Mouse (Mus musculus): ENCODE results near the gene Gm12184. TPM values are rescaled to one million over a fixed set of nuclear protein-coding genes. Genes with fewer than 3 reads are reported as not detected.
"Not testable (repeated sequence)": the region's sequence is repeated elsewhere in the genome, so short reads cannot be mapped to it uniquely, and the experiment has no call there.

The Gm12184 gene
- polyA plus RNA-seq, 1 experiment from 2014 or later: 3.1 TPM

DNA sequence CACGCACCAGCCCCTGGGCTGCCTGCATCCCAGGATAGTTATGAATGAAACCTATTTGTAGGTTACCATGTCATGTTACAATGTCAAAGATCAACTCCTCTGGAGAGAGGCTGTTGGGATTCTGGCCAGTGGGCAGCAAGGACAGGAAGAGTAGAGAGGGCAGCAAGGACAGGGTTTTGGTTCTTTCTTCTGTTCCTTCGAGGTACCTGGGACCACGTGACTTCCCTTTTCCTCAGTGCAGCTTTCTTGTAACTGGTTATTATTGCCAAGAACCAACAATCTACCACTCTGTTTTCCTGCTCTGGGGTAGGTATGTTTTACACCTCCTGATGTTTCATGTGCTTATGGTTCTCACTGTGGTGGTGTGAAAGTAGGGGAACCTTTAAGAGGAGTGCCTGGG, 37.4 kb upstream of the Gm12184 start:
- H3K9me3 ChIP-seq: no peaks in the 10 kb centered on the region
- H3K4me1 ChIP-seq: peaks cover 2% of the 10 kb centered on the region; the same call in 1 of the 2 replicates
- no peak overlapping the region for H3K27ac ChIP-seq
- no peak overlapping the region for H3K4me3 ChIP-seq
- H3K4me2 ChIP-seq (replicated peaks): no peak overlapping the region
- ATAC-seq (ENCODE audit: low FRiP score, low read depth): no peak
- no peak overlapping the region for H3K9ac ChIP-seq
- WGBS: 84% methylated on average over 3 of the region's 3 CpGs
- no peaks in the 10 kb centered on the region for H3K36me3 ChIP-seq
- H3K27me3 ChIP-seq: peaks cover 18% of the 10 kb centered on the region

- H3K27ac ChIP-seq: no peak overlapping the region
- H3K4me2 ChIP-seq (replicated peaks): no peak overlapping the region
- no peaks in the 10 kb centered on the region for H3K36me3 ChIP-seq
- H3K9ac ChIP-seq: no peak overlapping the region
- no peak for ATAC-seq (ENCODE audit: low FRiP score, low read depth)
- peaks cover 12% of the 10 kb centered on the region for H3K4me1 ChIP-seq
- no peak overlapping the region for H3K4me3 ChIP-seq
- 78% methylated on average over 1 of the region's 1 CpGs for WGBS
- peaks cover 27% of the 10 kb centered on the region for H3K27me3 ChIP-seq
- H3K9me3 ChIP-seq: no peaks in the 10 kb centered on the region
Observed at GRCm38 (mm10) chr11:48862784-48863319, 36.4 kb upstream of the Gm12184 start.

GRCm38 (mm10) chr11:48859014-48859413, 32.6 kb upstream of the Gm12184 start:
- ATAC-seq (ENCODE audit: low FRiP score, low read depth): no peak
- peak overlapping the region; percentile 87 for H3K4me2 ChIP-seq (replicated peaks)
- H3K36me3 ChIP-seq: no peaks in the 10 kb centered on the region
- under 1% methylated on average over 6 of the region's 6 CpGs for WGBS
- no peak overlapping the region for H3K27ac ChIP-seq
- H3K4me3 ChIP-seq: peak overlapping the region; percentile 55
- peaks cover 29% of the 10 kb centered on the region for H3K27me3 ChIP-seq
- no peak overlapping the region for H3K9ac ChIP-seq
- peaks cover 25% of the 10 kb centered on the region for H3K4me1 ChIP-seq
- H3K9me3 ChIP-seq: no peaks in the 10 kb centered on the region

GRCm38 (mm10) chr11:48853474-48854180, 27.2 kb upstream of the Gm12184 start:
- WGBS: 1% methylated on average over 31 of the region's 31 CpGs

GRCm38 (mm10) chr11:48852624-48853473, 26.4 kb upstream of the Gm12184 start:
- H3K36me3 ChIP-seq: no peaks in the 10 kb centered on the region
- peak; percentile 16; the same call in 1 of the 2 replicates for ATAC-seq (ENCODE audit: low FRiP score, low read depth)
- peaks cover 20% of the 10 kb centered on the region for H3K27me3 ChIP-seq
- H3K4me2 ChIP-seq (replicated peaks): peak overlapping the region; percentile 87
- peak overlapping the region; percentile 55 for H3K4me3 ChIP-seq
- 8% methylated on average over 23 of the region's 23 CpGs for WGBS
- peak overlapping the region; percentile 59 for H3K9ac ChIP-seq
- peaks cover 23% of the 10 kb centered on the region for H3K4me1 ChIP-seq
- no peaks in the 10 kb centered on the region for H3K9me3 ChIP-seq
- H3K27ac ChIP-seq: no peak overlapping the region

More at GRCm38 (mm10) chr11:48853474-48854180, 27.2 kb upstream of the Gm12184 start:
- Histone ChIP-seq H3K27ac (0 out of 2 replicates have a peak overlapping the region, but pooled peaks have one; percentile 22), H3K27me3 (peaks cover 23% of the 10 kb centered on the region), H3K4me1 (peaks cover 31% of the 10 kb centered on the region), H3K4me2 (replicated peaks) (peak overlapping the region; percentile 87), H3K4me3 (peak overlapping the region; percentile 55), H3K36me3 (no peaks in the 10 kb centered on the region), H3K9ac (peak overlapping the region; percentile 59), H3K9me3 (no peaks in the 10 kb centered on the region)
- ATAC-seq (ENCODE audit: low FRiP score, low read depth): peak; percentile 68

GRCm38 (mm10) chr11:48852190-48852589, 25.7 kb upstream of the Gm12184 start:
- Histone ChIP-seq H3K27me3 (peaks cover 18% of the 10 kb centered on the region), H3K36me3 (no peaks in the 10 kb centered on the region), H3K4me2 (replicated peaks) (peak overlapping the region; percentile 87), H3K27ac (no peak overlapping the region), H3K4me1 (peaks cover 20% of the 10 kb centered on the region), H3K4me3 (no peak overlapping the region), H3K9me3 (no peaks in the 10 kb centered on the region), H3K9ac (no peak overlapping the region)
- ATAC-seq (ENCODE audit: low FRiP score, low read depth): no peak
- WGBS: 78% methylated on average over 4 of the region's 4 CpGs

DNA sequence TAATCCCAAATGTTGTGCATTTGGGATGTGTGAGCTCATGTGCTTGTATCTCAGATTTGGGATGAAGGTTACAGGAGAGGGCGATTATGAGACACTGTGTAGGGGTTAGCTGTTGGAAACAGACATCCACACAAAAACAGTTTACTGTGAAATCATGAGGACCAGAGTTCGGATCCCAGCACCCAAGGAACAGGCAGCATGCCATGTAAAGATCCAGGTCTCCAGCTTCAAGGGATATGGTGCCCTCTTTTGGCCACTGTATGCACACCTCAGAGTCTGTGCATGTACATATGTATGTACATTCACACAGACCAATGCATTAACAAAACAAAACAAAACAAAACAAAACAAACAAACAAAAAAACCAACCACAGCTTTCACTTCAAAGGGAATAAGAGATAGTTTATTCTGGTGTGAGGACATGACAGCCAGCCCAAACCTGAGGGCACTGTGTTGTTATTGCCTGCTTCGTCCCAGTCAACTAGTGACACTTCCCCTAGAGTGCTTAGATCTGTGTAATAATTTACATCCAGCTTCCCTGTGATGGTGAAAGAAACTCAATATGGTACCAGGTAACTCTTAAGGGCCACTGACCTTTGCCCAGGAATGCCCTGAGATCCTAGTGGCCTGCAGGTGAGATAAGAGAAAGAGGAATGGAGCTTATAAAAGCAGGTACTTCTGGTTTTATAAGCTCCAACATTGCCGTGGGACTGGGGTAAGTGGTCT, 25.0 kb upstream of the Gm12184 start:
- Histone ChIP-seq H3K27me3 (peaks cover 18% of the 10 kb centered on the region), H3K9ac (no peak overlapping the region), H3K9me3 (no peaks in the 10 kb centered on the region), H3K4me1 (peaks cover 20% of the 10 kb centered on the region), H3K4me2 (replicated peaks) (no peak overlapping the region), H3K27ac (no peak overlapping the region), H3K36me3 (no peaks in the 10 kb centered on the region), H3K4me3 (no peak overlapping the region)
- no peak for ATAC-seq (ENCODE audit: low FRiP score, low read depth)
- WGBS: 73% methylated on average over 4 of the region's 4 CpGs

- H3K27me3 ChIP-seq: peaks cover 19% of the 10 kb centered on the region
- no peak overlapping the region for H3K4me3 ChIP-seq
- no peak overlapping the region for H3K9ac ChIP-seq
- ATAC-seq (ENCODE audit: low FRiP score, low read depth): no peak
- 44% methylated on average over 2 of the region's 2 CpGs for WGBS
- no peaks in the 10 kb centered on the region for H3K36me3 ChIP-seq
- peaks cover 20% of the 10 kb centered on the region for H3K4me1 ChIP-seq
- no peak overlapping the region for H3K4me2 ChIP-seq (replicated peaks)
- H3K9me3 ChIP-seq: no peaks in the 10 kb centered on the region
- no peak overlapping the region for H3K27ac ChIP-seq
Observed at GRCm38 (mm10) chr11:48850240-48850639, 23.8 kb upstream of the Gm12184 start.

DNA sequence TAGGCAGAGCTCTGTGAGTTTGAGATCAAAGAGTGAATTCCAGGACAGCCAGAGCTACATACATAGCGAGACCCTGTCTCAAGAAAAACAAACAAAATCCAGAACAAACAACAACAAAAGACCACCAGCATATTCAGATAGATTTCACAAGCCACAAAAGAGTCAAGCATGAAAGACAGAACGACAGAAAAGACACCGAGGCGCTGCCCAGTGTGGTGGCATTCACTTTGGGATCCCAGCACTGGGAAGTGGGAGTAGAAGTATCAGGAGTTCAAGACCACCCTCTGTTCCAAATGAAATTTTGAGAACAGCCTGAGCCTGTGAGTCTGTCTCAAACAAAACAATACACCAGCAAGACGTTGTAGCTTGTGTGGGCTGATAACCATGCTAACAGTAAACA, 20.4 kb upstream of the Gm12184 start:
- H3K27ac ChIP-seq: no peak overlapping the region
- H3K9ac ChIP-seq: no peak overlapping the region
- H3K27me3 ChIP-seq: peaks cover 22% of the 10 kb centered on the region
- WGBS: 71% methylated on average over 5 of the region's 5 CpGs
- no peak overlapping the region for H3K4me2 ChIP-seq (replicated peaks)
- no peaks in the 10 kb centered on the region for H3K9me3 ChIP-seq
- no peak for ATAC-seq (ENCODE audit: low FRiP score, low read depth)
- no peak overlapping the region for H3K4me3 ChIP-seq
- H3K36me3 ChIP-seq: no peaks in the 10 kb centered on the region
- no peaks in the 10 kb centered on the region for H3K4me1 ChIP-seq

GRCm38 (mm10) chr11:48846362-48846761, 19.9 kb upstream of the Gm12184 start:
- H3K4me3 ChIP-seq; H3K9me3 ChIP-seq; H3K36me3 ChIP-seq; ATAC-seq (ENCODE audit: low FRiP score, low read depth); H3K27ac ChIP-seq; H3K4me2 ChIP-seq (replicated peaks); H3K4me1 ChIP-seq; H3K9ac ChIP-seq: not testable (repeated sequence)
- 82% methylated on average over 2 of the region's 2 CpGs for WGBS
- peaks cover 22% of the 10 kb centered on the region for H3K27me3 ChIP-seq

DNA sequence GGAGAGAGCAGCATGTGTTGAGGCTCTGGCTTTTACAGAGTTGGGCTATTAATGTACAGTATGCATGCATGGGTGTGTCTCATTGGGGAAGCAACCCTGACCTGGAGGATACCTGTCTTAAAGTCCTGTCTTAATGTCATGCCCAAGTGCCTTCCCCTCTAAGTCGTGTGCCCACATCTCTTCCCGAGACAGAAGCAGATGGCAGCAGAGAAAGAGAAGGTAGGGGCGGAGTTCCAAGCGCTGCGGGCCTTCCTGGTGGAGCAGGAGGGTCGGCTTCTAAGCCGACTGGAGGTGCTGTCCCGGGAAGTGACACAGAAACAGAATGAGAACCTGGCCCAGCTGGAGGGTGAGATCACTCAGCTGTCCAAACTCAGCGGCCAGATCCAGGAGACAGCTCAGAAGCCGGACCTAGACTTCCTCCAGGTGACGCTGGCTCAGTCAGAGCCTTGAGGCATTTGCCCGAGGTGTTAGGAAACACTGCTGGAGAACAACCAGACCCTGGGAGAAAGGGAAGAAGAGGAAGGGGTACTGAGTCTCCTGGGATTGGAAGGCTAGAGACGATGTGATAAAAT, 18.9 kb upstream of the Gm12184 start:
- H3K27me3 ChIP-seq: peaks cover 22% of the 10 kb centered on the region
- H3K36me3 ChIP-seq: no peaks in the 10 kb centered on the region
- 21% methylated on average over 13 of the region's 13 CpGs for WGBS
- H3K4me3 ChIP-seq: no peak overlapping the region
- H3K27ac ChIP-seq: no peak overlapping the region
- no peak overlapping the region for H3K9ac ChIP-seq
- no peaks in the 10 kb centered on the region for H3K4me1 ChIP-seq
- no peaks in the 10 kb centered on the region for H3K9me3 ChIP-seq
- no peak for ATAC-seq (ENCODE audit: low FRiP score, low read depth)
- no peak overlapping the region; the same call in 1 of the 2 replicates for H3K4me2 ChIP-seq (replicated peaks)
